Mouse (Mus musculus) NIH3T3 (cell line): ENCODE measurements at regions not wholly inside any gene's neighbourhood (a gene's known extent, or its start where the extent isn't known, plus 50 kb on each side); places are given as distances from the start of the nearest gene placed in this dataset.

ENCODE experiments used
- DNase-seq: peaks from one replicate; pipeline ENCODE4 v3.0.0-alpha.2; 2012; ENCODE audit warnings: low read depth

DNA sequence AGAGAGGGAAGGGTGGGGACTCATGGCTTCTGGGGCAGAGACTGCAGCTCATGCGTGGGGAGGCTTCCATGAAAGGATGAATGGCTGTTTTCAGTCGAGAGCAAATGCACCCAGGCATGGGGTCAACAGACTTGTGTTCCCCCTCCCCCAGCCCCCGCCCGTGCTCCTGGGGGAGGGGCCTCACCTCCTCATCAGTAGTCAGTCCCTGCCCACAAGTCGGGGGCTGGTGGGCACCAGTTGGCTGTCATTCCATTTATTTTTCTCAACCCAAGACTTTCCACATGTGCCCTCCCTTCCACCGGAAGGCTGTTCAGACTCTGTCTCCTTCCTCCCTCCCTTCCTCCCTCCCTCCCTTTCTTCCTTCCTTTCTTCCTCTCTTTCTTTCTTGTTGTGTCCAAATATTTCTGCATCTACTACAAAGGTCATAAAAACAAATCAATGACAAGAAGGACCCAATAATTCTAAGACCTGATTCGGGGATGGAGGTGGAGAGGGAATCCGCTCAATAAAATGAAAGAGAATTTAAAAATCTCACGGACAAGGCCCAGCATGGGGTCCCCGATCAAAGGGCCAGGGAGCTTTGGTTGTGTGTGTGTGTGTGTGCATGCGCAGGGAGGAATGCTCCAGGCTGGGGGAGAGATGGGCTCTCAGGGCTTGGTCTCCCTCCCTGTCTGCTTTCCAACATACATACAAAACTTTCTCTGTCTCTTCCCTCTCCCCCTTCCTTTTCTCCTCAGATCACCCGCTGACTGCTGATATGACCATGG is 57.7 kb downstream of the Rpl14 start:
- no peak for DNase-seq

DNA sequence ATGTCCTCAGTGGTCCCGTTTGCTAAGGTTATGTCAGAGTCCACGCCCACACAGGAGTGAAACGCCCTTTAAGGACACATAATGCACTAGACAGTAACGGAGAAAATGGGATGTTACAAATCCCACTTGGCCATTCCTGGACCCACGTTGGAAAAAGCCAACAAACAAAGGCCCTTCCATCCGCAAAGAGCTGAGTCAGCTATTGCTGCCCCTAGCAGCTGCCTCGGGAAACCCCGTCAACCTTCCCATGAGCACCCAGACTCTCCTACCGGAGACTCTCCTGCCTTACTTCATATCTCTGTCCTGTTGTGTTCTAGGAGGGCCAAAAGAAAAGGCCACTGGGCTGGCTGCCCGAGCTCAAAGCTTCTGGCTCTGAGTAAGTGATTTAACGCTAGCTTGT is 58.4 kb downstream of the Rpl14 start:
- DNase-seq: no peak

DNA sequence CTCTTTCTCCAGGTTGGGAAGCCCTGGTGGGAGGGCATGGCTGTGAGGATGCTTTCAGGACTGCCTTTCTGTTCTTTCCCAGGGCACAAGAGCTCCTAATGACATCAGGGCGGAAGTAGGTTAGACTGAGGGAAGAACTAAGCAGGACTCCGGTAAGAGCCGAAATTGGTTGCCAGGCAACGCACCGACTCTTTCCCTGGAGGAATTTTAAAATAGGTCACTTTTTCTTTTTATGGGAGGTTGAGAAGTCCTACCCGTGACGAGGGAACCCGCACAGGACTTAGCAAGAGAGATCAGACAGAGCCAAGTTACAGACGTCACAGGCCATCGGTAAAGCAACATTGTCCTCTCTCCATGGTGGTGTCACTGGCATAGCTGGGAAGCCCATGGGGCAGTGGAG is 61.6 kb downstream of the Rpl14 start:
- no peak for DNase-seq

DNA sequence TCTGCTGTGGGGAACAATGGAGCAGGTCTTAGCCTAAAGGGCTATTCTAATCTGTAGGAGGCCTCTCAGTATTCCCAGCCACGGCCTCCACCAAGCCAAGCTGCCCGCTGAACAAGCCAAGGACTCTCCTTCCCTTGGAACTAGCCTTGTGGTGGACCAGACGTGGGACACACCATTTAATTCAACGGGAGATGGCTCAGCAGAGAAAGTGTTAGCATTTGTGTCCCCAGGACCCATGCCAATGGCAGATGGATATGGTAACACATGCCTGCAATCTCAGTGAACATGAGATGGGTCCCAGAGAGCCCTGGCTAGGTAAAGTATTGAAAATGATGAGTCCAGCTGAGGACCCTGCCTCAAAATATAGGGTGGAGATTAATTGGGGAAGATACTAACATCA is 71.4 kb downstream of the Rpl14 start:
- DNase-seq: no peak

DNA sequence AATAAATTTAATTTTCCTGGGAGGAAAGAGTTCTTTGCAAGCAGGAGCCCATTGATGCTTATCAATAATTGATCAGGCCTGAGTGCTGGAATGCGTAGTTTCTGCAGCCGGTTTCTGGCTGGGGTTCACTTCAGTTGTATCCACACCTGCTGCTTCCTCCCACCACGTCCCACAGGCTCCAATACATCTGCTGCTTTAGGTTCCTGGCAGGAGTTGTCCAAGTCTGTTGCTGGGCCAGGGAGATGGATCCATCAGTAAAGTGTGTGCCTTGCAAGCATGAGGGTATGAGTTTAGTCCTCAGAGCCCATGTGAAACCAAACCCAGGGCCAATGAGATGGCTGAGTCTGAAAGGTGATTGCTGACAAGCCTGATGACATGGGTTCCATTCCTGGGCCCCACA is 72.1 kb downstream of the Rpl14 start:
- no peak for DNase-seq

DNA sequence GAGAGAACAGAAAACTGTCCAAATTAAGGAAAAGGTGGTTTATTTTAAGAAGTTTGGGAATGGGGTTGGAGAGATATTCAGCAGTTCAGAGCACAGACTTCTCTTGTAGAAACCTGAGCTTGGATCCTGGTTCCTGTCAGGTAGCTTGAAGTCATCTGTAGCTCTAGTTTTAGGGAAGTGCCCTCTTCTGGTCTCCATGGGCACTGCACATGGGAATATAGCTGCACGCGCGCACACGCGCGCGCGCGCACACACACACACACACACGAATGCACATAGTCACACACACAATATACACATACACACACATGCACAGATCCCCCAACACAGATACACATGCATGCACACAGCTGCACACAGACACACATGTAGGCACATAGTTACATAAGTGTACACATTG is 74.5 kb downstream of the Rpl14 start:
- no peak for DNase-seq

DNA sequence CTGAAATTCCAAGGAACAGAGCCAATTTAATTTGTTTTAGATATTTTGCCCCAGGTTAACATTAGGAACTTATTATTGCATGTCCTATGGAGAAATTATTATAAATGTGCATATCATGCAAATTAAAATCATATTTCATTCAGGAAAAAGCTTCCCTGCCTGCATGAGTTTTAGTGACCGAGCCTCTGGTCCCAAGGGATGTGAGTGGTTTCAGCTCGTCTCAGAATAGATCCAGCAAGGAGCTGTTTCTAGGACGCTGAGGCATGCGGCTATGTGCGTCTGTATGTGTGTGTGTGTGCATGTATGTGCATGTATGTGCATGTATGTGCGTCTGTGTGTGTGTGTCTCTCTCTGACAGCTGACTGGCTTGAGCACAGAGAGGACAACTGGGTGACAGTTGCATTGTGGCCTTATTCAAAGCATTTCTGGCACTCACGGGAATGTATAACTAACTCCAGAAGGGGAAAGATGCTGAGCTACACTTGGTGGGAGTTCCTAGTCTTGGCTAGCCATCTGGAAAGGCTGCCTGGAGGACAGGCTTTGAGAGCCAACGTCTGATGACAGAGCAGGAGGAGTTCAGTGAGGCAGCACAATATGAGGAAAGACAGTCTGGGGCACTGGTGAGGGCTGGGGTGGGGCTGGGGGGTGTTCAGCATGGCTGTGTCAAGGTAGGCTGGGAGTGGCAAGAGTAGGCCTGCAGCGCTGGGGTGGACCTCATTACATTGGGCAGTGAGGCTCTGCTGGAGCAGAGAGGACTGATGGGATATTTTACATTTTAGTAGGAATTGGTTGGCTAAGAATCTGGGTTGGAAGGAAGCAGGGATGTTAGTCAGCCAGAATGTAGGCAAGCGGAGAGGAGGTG is 75.8 kb downstream of the Rpl14 start:
- DNase-seq: peak; percentile 36

DNA sequence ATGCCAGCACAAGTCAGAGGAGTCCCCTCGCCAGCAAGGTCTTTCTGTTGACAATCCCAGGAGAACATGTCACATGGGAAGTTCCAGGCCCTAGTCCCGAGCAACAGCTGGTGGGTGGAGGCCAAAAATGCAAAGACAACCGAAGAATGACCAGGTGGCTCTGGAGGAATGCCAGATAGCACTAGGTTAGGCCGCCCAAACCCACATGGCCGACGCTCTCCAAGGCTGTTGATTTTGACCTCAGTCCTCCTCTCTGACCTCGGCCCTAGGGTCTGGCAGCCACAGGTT is 76.4 kb downstream of the Rpl14 start:
- DNase-seq: no peak

DNA sequence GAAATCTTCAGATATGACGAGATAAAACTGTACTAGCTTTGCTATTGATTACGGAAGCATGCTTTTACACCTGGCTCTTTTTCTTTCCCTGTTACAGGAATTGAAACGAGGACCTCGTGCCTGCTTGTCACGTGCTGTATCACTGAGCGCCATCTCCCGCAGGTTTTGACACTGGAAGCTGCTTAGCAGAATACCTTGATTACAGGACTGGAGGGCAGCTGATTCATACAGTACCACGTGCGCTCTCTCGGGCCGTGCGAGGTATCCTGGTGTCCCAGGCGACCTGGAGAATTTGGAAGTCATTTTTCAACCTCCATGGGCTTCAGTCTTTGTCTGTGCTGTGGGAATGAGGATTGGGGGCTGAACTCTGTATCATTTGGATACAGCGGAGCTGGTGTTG is 81.5 kb downstream of the Rpl14 start:
- DNase-seq: no peak

DNA sequence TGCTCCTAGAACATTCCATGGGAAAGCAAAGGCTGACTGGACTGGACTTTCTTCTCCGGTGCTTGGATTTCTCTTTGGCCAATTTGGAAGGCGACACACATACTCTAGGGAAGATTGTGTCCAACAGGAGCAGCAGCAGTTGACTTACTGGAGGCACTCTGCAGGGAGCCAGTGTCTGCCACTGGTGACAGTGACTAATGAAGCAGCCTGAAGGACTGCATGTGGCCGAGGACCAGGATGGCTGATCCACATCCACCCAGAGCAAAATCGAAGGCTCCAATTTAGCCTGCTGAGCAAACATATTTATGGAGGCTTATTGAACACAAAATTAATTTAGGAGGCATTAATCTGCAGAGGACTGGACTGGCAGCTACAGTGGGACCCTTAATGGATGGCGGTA is 81.9 kb downstream of the Rpl14 start:
- DNase-seq: no peak

DNA sequence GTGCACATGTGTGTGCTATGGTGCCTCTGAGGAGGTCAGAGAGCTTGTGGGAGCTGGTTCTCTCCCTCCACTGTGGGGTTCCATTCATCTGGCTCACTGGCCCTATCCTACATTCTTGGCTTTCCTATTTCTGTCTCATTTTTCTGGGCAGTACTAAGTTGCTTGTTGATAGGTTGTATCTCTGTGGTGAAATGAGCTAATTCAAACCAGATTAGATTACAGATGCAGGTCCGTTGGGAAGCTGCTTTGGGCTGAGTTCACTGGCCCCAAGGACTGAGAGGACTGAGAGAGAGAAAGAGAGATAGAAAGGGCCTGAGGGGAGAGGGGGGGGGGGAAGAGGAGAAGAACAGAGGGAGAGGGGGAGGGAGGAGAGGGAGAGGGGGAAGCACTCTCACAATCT is 83.5 kb downstream of the Rpl14 start:
- peak; percentile 77 for DNase-seq

DNA sequence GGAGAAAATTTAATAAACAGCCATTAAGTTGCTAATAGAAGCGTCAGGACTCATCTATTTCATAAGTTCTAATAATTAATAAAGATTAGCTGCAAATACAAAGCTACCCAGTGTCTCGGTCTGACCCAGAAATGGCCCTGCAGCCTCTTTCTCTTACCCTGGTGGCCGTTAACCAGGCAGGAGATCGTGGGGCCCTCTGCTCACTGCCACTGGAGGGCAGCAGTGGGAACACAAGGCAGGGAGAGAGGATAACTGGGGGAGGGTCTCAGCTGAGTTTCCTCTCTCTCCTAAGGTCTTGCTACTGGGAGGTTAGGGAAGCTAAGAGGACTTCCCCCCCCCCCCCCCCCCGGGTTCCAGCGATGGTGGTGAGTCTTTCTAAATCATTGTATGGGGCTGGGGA is 85.7 kb downstream of the Rpl14 start:
- peak; percentile 48 for DNase-seq

DNA sequence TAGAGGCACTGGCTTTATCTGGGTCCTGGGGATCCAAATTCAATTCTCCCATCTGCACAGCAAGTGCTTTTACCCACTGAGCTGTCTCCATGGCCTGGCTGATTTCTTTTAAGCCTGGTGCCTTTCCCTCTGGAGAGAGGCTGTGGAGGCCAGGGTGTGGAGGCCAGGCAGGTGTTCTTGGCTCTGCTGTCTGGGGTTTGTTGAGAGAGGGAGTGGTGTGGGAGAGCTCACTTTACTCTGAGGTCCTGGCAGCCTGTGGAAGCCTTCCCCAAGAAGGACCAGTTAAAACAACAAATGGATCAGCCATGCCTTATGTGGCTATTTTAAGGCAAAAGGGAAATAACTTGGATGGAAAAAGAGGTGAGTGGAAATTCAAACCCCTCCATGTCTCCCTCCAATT is 86.5 kb downstream of the Rpl14 start:
- DNase-seq: peak; percentile 63

DNA sequence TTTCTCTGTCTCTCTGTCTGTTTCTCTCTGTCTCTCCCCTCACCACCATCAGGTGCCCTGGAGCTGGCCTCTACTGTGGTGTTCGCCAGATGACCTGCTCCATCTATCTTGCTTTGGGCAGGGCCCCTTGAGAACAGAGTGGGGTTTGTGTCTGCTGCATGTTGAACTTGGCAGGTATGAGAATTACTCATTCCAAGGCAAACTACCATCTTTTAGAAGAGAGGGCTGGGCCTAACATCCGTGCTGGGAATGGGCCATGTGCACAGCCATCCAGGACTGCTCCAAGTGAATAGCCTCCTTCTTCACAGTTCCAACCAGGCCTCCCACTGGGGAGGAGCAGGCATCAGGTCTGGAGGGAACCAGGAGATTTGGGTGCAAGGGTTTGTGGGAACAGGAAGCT is 87.3 kb downstream of the Rpl14 start:
- peak; percentile 88 for DNase-seq

DNA sequence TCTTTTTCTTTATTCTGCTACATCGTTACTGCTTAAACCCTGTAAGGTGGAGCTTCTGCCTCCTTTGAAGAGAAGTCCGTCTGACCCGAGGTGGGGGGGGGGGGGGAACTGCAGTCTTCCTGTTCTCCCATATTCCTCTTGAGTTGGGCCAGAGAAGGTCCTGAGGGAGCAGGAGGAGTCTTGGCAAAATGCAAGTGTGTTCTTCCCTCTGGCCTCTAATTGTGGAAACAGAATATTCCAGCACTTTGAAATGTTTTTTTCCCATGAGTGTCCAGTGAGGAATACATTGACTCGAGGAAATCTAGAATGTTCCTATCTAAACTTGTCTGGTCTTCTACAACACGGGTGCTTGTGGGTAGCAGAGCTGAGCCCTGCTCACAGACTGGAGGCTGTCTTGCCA is 90.0 kb downstream of the Rpl14 start:
- DNase-seq: no peak

DNA sequence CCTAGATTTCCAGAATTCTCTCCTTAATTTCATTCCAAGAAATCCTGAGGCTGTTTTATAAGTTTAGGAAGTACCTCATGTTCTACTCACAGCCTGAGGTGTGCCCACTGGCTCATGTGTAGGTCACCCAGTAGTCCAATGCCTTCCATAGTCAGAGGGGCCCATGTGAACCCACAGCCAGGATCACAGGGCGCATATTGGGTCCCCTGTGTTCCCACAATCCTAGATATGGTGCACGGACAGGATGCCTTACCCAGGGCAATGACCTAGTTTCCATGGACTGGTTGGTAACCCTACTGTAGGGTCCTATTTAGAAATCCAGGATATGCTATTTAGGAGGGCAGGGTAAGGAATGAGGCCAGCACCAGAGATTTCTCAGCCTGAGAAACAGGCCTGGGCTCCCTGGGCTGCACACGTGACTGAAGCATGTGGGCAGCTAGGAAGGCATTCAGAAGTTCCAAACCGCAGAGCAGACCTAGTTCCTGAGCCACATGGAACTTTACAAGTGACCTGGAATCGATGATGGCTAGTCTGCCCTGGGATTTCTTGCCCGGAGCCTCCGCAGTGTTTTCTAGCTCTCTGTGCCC is 90.5 kb downstream of the Rpl14 start:
- DNase-seq: no peak

DNA sequence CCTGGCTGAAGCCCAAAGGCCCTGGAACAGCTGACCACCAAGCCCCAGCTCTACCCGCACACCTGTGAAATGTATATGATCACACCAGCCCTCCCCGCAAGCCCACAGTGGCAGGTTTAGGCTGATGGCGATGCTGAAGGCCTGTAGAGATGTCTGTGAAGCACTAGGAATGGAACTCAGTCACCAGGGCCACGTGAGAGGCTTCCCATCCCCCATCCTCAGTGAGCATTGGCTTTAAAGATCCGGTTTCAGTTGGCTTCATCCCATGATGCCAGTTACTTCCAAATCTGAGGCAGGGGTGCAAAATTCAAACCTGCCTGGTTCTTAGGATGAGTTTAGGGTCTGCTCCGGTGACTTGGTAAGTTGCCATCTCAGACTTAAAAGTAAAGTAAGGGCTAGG is 91.9 kb downstream of the Rpl14 start:
- DNase-seq: peak; percentile 57

DNA sequence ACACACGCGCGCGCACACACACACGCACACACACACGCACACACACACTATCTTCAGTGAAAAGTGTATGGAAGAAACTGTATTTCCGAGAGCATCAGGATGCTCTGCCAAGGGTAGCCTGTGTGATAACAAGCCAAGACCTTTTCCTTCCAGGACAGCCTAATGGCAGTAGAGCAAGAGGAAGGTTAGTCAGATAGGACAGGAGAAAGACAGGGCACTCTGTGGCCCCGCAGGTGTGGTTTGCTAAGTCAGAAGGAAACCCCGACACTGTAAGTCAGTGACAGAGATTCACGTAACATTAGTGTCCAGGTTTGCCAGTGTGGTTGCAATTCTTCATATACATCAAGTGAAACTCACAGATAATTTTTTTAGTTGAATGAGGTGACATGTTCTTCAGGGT is 92.8 kb downstream of the Rpl14 start:
- DNase-seq: no peak

DNA sequence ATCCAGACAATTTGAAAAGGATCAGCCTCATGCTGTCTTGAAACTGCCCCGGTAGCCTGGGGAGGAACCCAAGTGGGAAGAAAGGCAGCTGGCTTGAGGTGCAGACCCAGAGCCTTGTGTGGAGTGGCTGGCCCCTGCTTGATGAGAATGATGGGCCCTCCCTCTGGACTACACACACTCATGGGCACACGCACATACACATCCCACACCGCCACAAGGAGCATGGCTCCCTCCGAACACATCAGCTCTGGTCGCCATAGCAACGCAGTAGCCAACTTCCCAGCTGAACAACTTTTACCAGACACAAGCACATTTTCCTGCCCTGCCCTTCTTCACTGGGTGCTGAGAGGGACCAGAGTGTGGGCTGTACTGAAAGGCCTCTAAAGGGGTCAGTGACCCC is 101.2 kb downstream of the Rpl14 start:
- peak; percentile 33 for DNase-seq

DNA sequence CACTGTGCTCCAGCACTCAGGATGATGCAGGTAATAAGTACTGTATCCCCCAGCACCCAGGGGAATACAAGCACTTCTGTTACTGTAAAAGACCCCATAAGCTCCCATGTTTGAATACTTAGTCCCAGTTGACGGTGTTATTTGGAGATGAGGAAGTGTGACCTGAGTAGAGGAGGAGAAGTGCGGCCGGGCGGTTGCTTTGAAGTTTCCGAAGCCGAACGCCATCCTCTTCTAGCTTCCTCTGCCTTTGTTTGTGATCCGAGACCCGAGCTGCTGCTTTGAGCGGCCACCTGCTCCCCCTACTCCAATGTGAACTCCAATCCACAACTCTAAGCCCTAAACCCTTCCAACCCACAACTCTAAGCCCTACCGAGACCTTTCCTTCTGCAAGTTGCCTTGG is 103.6 kb downstream of the Rpl14 start:
- DNase-seq: no peak

DNA sequence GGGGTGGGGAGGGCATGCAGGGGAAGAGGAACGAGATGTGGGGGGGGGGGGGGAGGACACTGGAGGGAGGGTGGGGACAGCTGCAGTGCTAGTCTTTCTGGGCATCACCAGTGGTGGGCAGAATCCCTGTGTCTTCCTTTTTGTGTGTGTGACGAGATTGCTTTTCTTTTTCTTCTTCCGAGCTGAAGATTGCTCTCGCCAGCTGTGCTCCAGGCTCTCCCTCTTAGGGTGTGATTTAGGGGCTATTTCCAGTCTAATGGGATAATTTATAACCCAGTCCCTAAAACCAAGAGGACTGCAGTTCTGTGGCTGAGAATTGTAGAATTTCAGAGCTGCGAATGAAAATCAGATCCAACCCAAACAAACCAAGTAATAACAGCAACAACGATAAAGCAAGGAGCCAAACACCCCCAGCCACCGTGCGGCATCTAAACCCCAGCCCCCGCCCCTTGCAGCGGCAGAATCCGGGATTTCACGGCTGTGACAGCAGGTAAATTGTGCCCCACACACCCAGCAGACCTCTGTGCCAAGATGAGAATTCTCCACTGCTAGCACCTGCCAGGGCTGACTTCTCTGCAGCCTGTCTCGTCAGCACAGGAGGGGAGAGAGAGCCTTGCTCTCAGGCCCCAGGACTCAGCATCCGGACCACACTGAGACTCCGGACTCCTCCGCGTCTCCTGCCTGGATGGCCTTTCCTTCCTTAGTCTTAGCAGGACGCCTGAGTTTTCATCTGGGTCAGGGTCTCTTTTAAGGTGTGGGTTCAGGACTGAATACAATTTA is 104.3 kb downstream of the Rpl14 start:
- DNase-seq: no peak

DNA sequence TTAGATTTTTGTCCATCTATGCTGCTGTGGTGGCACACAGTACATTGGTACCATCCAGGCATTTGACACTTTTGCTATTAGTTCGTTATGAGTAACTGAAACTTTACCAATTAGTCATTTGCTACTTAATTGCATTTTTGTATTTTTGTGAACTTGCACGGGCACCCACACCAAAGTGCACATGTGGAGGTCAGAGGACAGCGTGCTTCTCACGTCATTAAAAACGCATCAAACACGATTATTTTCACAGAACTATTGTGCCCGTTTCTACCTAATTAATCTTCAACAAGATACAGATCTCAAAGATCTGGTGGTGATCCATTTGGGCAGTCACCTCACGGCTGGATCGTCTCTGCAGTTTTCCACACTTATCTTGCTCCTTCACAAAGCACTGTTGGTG is 105.1 kb downstream of the Rpl14 start:
- no peak for DNase-seq

DNA sequence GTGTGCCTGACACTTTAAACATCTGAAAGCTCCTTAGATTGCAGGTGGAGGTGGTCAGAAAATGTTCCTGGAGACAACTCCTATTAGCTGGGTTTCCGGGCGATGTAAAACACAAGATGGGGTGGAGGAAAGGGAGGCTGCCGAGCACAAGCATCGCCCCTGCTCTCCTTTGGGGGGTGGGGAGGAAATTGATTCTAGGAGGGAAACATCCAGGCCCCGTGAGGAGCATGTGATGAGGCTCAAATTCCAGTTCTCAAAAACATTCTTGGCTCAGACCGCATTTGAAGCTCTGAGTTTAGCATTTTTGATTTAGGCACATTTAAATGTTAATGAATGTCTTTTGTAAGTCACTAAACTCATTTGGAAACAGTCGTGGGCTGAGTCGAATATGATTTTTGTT is 105.5 kb downstream of the Rpl14 start:
- DNase-seq: peak; percentile 48
